Mouse (Mus musculus): Measurements from ENCODE around the gene Oosp2. TPM values are rescaled to one million over a fixed set of nuclear protein-coding genes. Genes with fewer than 3 reads are reported as not detected.

Gene Oosp2
- polyA plus RNA-seq, 1 experiment from 2014 or later = not detected

DNA sequence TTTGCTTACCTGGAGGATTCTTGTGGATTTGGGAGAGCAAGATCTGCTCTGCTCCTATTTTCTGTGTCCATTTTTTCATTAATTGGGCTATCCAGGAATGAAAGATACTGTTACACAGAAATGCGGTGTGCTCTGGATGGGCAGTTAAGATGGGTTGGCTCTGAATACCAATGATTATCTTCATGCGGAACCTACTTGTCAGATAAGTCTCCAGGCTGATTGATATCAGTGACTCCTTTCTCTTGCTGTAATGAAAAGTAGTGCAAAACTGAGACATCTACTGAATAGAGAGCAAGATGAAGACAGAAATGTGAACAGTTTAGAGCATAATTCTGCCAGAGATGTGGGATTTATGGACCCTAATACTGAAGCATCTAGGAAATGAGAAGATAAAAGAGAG, 36.8 kb downstream of the Oosp2 start, which contains the start of gene Ms4a2:
Gene Ms4a2, minus strand, starts transcription at position 169 of the 400 bp plus-strand sequence.
- Histone ChIP-seq H3K9me3 (ENCODE audit: low read depth, low read length) (no peaks in the 10 kb centered on the region), H3K36me3 (ENCODE audit: insufficient read depth) (no peaks in the 10 kb centered on the region), H3K4me2 (no peak within 1 kb of the TSS), H3K27me3 (ENCODE audit: insufficient read depth, low read length) (no peaks in the 10 kb centered on the region), H3K4me1 (ENCODE audit: insufficient read depth) (no peaks in the 10 kb centered on the region), H3K9ac (no peak within 1 kb of the TSS), H3K4me3 (ENCODE audit: low read depth, low read length) (no peak within 1 kb of the TSS), H3K27ac (ENCODE audit: low read depth) (no peak within 1 kb of the TSS)
- no peak for DNase-seq
- no peak for TF ChIP-seq CTCF (IDR thresholded peaks at IDR 0.05; ENCODE audit: low read depth)
- WGBS = 80% methylated on average over 2 of the region's 2 CpGs
- no peak for ATAC-seq (ENCODE audit: insufficient read depth)

DNA sequence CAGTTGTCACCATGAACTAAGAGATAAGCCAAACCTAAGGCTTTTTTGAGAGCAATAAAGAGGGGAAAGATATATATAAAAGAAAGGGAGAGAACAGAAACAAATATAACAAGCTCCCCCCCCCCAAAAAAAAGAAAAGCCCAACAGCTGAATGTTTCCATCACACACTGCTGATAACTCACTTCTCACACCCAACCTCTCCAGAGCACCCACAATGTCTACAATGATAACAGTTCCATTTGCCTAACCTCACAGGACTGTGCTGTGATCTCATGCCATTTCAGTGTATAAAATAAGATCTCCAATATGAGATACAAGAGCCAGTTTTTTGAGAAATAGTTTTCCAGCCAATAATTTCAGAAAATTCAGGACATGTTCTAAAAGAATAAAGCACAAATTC, 42.4 kb downstream of the Oosp2 start:
- H3K4me3 ChIP-seq (ENCODE audit: low read depth, low read length) = no peak overlapping the region
- H3K9me3 ChIP-seq (ENCODE audit: low read depth, low read length) = no peaks in the 10 kb centered on the region
- no peaks in the 10 kb centered on the region for H3K27me3 ChIP-seq (ENCODE audit: insufficient read depth, low read length)
- no peak overlapping the region for H3K4me2 ChIP-seq
- no peak for ATAC-seq (ENCODE audit: insufficient read depth)
- H3K27ac ChIP-seq (ENCODE audit: low read depth) = no peak overlapping the region
- H3K9ac ChIP-seq = no peak overlapping the region
- 0 out of 2 replicates have a peak, but pooled peaks cover 3% of the 10 kb centered on the region for H3K4me1 ChIP-seq (ENCODE audit: insufficient read depth)
- no peak for DNase-seq
- TF ChIP-seq CTCF (IDR thresholded peaks at IDR 0.05; ENCODE audit: low read depth) = no peak
- H3K36me3 ChIP-seq (ENCODE audit: insufficient read depth) = no peaks in the 10 kb centered on the region

GRCm38 (mm10) chr19:11614805-11615204, 45.6 kb downstream of the Oosp2 start:
- Histone ChIP-seq H3K9ac (no peak overlapping the region), H3K4me2 (no peak overlapping the region), H3K27ac (ENCODE audit: low read depth) (no peak overlapping the region; the same call in 1 of the 2 replicates), H3K4me3 (ENCODE audit: low read depth, low read length) (no peak overlapping the region), H3K36me3 (ENCODE audit: insufficient read depth) (no peaks in the 10 kb centered on the region), H3K27me3 (ENCODE audit: insufficient read depth, low read length) (no peaks in the 10 kb centered on the region), H3K9me3 (ENCODE audit: low read depth, low read length) (no peaks in the 10 kb centered on the region), H3K4me1 (ENCODE audit: insufficient read depth) (0 out of 2 replicates have a peak, but pooled peaks cover 3% of the 10 kb centered on the region)
- no peak for TF ChIP-seq CTCF (IDR thresholded peaks at IDR 0.05; ENCODE audit: low read depth)
- WGBS = 52% methylated on average over 2 of the region's 2 CpGs
- ATAC-seq (ENCODE audit: insufficient read depth) = no peak
- DNase-seq = no peak

DNA sequence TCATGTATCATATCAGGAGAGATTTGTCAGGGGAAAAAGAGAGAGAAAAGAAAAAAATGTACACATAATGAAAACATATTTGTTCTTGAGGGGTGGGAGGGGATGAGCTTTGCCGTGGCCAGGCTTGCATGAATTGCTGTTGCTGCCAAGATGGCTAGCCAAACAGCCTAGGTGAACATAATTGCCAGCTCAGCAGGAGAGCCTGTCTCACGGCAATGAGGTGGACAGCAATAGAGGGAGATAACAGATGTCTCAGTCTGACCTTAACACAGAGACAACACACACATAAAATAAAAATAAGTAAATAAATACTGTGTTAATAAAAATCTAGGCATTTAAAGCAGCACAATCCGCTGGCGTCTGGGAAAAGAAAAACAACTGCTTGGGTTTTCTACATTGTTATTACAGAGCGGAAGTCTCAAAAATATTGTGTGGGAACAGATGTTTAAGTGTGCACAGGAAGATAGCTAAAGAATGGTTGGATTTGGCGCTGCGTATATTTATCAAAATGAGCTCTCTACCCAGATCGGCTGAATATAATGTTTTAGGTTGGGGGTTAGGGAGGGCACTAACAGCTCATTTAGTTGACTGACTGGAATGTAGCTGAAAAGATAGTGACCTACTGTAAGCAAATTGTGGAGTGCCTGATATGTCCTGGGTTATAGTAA, 46.4 kb downstream of the Oosp2 start:
- 27% methylated on average over 8 of the region's 8 CpGs for WGBS
- no peak for ATAC-seq (ENCODE audit: insufficient read depth)

DNA sequence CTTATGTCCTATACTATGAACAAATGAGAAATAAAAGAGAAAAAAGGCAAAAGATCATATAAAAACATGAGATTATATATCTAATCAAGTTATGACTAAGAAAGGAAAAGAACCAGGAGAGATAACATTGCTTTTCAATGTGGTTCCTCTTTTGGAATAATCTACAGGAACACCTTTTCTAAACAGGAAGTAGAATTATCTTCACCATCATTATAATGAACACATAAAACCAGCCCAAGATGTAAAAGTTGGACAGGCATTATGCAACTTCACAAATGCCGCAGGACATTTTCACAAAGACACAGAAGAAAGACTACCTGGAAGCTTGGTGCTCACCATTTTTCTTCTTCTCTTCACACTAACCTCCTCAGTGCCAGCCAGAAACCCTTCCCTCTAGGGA, 47.3 kb downstream of the Oosp2 start:
- 84% methylated on average over 1 of the region's 1 CpGs for WGBS
- Histone ChIP-seq H3K4me3 (ENCODE audit: low read depth, low read length) (no peak overlapping the region), H3K4me2 (no peak overlapping the region), H3K27ac (ENCODE audit: low read depth) (no peak overlapping the region), H3K36me3 (ENCODE audit: insufficient read depth) (no peaks in the 10 kb centered on the region), H3K9me3 (ENCODE audit: low read depth, low read length) (no peaks in the 10 kb centered on the region), H3K27me3 (ENCODE audit: insufficient read depth, low read length) (no peaks in the 10 kb centered on the region), H3K4me1 (ENCODE audit: insufficient read depth) (0 out of 2 replicates have a peak, but pooled peaks cover 3% of the 10 kb centered on the region), H3K9ac (no peak overlapping the region)
- ATAC-seq (ENCODE audit: insufficient read depth) = no peak
- no peak for DNase-seq
- TF ChIP-seq CTCF (IDR thresholded peaks at IDR 0.05; ENCODE audit: low read depth) = no peak

More for the DNA sequence above, 46.4 kb downstream of the Oosp2 start:
- DNase-seq = peak; percentile 47
- Histone ChIP-seq H3K36me3 (ENCODE audit: insufficient read depth) (no peaks in the 10 kb centered on the region), H3K4me1 (ENCODE audit: insufficient read depth) (0 out of 2 replicates have a peak, but pooled peaks cover 3% of the 10 kb centered on the region), H3K9me3 (ENCODE audit: low read depth, low read length) (no peaks in the 10 kb centered on the region), H3K9ac (no peak overlapping the region), H3K4me2 (no peak overlapping the region), H3K4me3 (ENCODE audit: low read depth, low read length) (no peak overlapping the region), H3K27me3 (ENCODE audit: insufficient read depth, low read length) (no peaks in the 10 kb centered on the region), H3K27ac (ENCODE audit: low read depth) (peak overlapping the region; percentile 6; the same call in 1 of the 2 replicates)
- no peak for TF ChIP-seq CTCF (IDR thresholded peaks at IDR 0.05; ENCODE audit: low read depth)

DNA sequence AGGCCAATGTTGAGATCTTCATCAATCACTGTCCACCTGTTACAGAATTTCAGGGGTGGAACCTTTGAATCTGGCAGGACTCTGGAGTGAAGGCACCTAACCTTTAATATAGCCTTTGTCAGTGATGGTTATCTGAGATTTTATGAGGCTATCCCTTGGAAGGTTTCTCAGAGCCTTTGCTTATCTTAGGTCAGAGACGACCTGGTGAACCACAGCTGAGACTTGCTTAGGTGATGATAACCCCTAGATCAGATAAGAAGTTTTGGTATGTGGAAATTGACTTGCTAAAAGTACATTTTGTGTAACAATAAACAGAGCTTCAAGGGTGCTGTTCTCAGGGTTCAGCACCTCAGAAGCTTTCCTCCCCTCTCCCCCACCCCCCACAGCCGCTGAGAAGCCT, 48.1 kb downstream of the Oosp2 start:
- H3K27me3 ChIP-seq (ENCODE audit: insufficient read depth, low read length) = no peaks in the 10 kb centered on the region
- no peak for ATAC-seq (ENCODE audit: insufficient read depth)
- TF ChIP-seq CTCF (IDR thresholded peaks at IDR 0.05; ENCODE audit: low read depth) = no peak
- H3K9ac ChIP-seq = no peak overlapping the region
- H3K4me3 ChIP-seq (ENCODE audit: low read depth, low read length) = no peak overlapping the region
- no peaks in the 10 kb centered on the region for H3K36me3 ChIP-seq (ENCODE audit: insufficient read depth)
- WGBS = 23% methylated on average over 2 of the region's 2 CpGs
- no peak overlapping the region for H3K27ac ChIP-seq (ENCODE audit: low read depth)
- no peak overlapping the region for H3K4me2 ChIP-seq
- no peaks in the 10 kb centered on the region for H3K9me3 ChIP-seq (ENCODE audit: low read depth, low read length)
- 0 out of 2 replicates have a peak, but pooled peaks cover 3% of the 10 kb centered on the region for H3K4me1 ChIP-seq (ENCODE audit: insufficient read depth)
- no peak for DNase-seq

GRCm38 (mm10) chr19:11611541-11611945, 48.8 kb downstream of the Oosp2 start:
- no peaks in the 10 kb centered on the region for H3K9me3 ChIP-seq (ENCODE audit: low read depth, low read length)
- H3K4me2 ChIP-seq = no peak overlapping the region
- H3K36me3 ChIP-seq (ENCODE audit: insufficient read depth) = no peaks in the 10 kb centered on the region
- peak; percentile 77 for TF ChIP-seq CTCF (IDR thresholded peaks at IDR 0.05; ENCODE audit: low read depth)
- ATAC-seq (ENCODE audit: insufficient read depth) (peak; percentile 77; the same call in 1 of the 2 replicates), DNase-seq (peak; percentile 88)
- no peaks in the 10 kb centered on the region for H3K27me3 ChIP-seq (ENCODE audit: insufficient read depth, low read length)
- H3K9ac ChIP-seq = no peak overlapping the region
- H3K27ac ChIP-seq (ENCODE audit: low read depth) = no peak overlapping the region
- H3K4me1 ChIP-seq (ENCODE audit: insufficient read depth) = 0 out of 2 replicates have a peak, but pooled peaks cover 3% of the 10 kb centered on the region
- H3K4me3 ChIP-seq (ENCODE audit: low read depth, low read length) = no peak overlapping the region
- 13% methylated on average over 6 of the region's 6 CpGs for WGBS

Measured in lung, embryonic 14.5 days (tissue).